Mouse (Mus musculus): ENCODE data around the gene Ak7. TPM values are rescaled to one million over a fixed set of nuclear protein-coding genes. Genes with fewer than 3 reads are reported as not detected.

The Ak7 gene
- total RNA-seq (2023): under 1 TPM in 1 of 2 experiments, not detected in 1; 0.65 TPM

GRCm38 (mm10) chr12:105705799-105706487 lies at the start of gene Ak7:
TSS of gene Ak7 (plus strand) at chr12:105705976.

GRCm38 (mm10) chr12:105683933-105684901 lies 21.6 kb upstream of the Ak7 start, which contains the start of gene Gskip:
TSS of gene Gskip (plus strand) at chr12:105684829.

GRCm38 (mm10) chr12:105685001-105685691 lies 20.6 kb upstream of the Ak7 start, which contains the start of gene Atg2b:
TSS of gene Atg2b (minus strand) at chr12:105685211.

GRCm38 (mm10) chr12:105784196-105784999 lies 78.6 kb downstream of the Ak7 start, which contains the start of gene Papola:
TSS of gene Papola (plus strand) at chr12:105784694.

Other genes with a start within 250 kb of the Ak7 start
- not detected for gene Bdkrb2, start 142.8 kb upstream of the Ak7 start, total RNA-seq (2023)
- not detected for gene Bdkrb1, start 102.9 kb upstream of the Ak7 start, total RNA-seq (2023)
- 10 to 100 TPM; 12.9 to 16.9 TPM for gene Gskip, start 21.1 kb upstream of the Ak7 start, total RNA-seq (2023)
- gene Atg2b, start 20.8 kb upstream of the Ak7 start, total RNA-seq (2023): 10 to 100 TPM; 44.9 to 45.8 TPM
- gene Papola, start 78.7 kb downstream of the Ak7 start, total RNA-seq (2023): 100 to 1,000 TPM; 198 to 210 TPM